In genomic region chr4:120974711-120975427, GRCm38 (mm10) we compare ENCODE assay signal across 10 mouse cellular contexts. TPM values are rescaled to one million over a fixed set of nuclear protein-coding genes. Genes with fewer than 3 reads are reported as not detected.
DNase-seq lines count a peak whose midpoint lies in the region; ATAC-seq lines count a peak whose summit lies in the region.
"Had no signal": no experiment of that assay in that cellular context is flagged by ENCODE, and none has a peak within 500 bp of the region (broad histone marks: within the 10 kb centered on the region; RNA-seq: fewer than 3 reads in every experiment).

No protein-coding gene starts in this region.

- H3K36me3 ChIP-seq in lung, embryonic 15.5 days = peaks cover 15% of the 10 kb centered on the region; the same call in 1 of the 2 replicates
- H3K36me3 ChIP-seq in limb, embryonic 10.5 days = peaks cover 41% of the 10 kb centered on the region
- peaks cover 35% of the 10 kb centered on the region for H3K36me3 ChIP-seq in forebrain, embryonic 12.5 days (replicated peaks)
- peaks cover 57% of the 10 kb centered on the region for H3K36me3 ChIP-seq in neural tube, embryonic 15.5 days

- H3K9me3 ChIP-seq in lung, embryonic 15.5 days = no peaks in the 10 kb centered on the region
- H3K9me3 ChIP-seq in limb, embryonic 10.5 days (replicated peaks) = no peaks in the 10 kb centered on the region
- no peaks in the 10 kb centered on the region for H3K9me3 ChIP-seq in forebrain, embryonic 12.5 days
- no peaks in the 10 kb centered on the region for H3K9me3 ChIP-seq in neural tube, embryonic 15.5 days (replicated peaks)
- H3K9me3 ChIP-seq: limb, embryonic 15.5 days; stomach, embryonic 15.5 days had no signal

- H3K27me3 ChIP-seq in lung, embryonic 15.5 days = no peaks in the 10 kb centered on the region
- H3K27me3 ChIP-seq in limb, embryonic 10.5 days (ENCODE audit: low read depth, poor library complexity, severe bottlenecking) = no peaks in the 10 kb centered on the region
- H3K27me3 ChIP-seq in forebrain, embryonic 12.5 days = no peaks in the 10 kb centered on the region
- H3K27me3 ChIP-seq in neural tube, embryonic 15.5 days (replicated peaks) = no peaks in the 10 kb centered on the region
- H3K27me3 ChIP-seq: limb, embryonic 15.5 days; stomach, embryonic 15.5 days had no signal

- ATAC-seq in lung, embryonic 15.5 days (ENCODE audit: borderline replicate concordance, extremely low read depth, low FRiP score, low TSS enrichment) = no peak
- ATAC-seq in forebrain, embryonic 12.5 days (ENCODE audit: low FRiP score) = no peak
- no peak for ATAC-seq in neural tube, embryonic 15.5 days (ENCODE audit: low FRiP score)

- no peak overlapping the region for H3K4me2 ChIP-seq in lung, embryonic 15.5 days
- no peak overlapping the region for H3K4me2 ChIP-seq in forebrain, embryonic 12.5 days
- H3K4me2 ChIP-seq in neural tube, embryonic 15.5 days = no peak overlapping the region
- H3K4me2 ChIP-seq: limb, embryonic 15.5 days; stomach, embryonic 15.5 days had no signal

- 72% methylated on average over 11 of the region's 11 CpGs for WGBS in lung, embryonic 15.5 days
- WGBS in limb, embryonic 10.5 days = 89% methylated on average over 11 of the region's 11 CpGs
- WGBS in forebrain, embryonic 12.5 days = 90% methylated on average over 11 of the region's 11 CpGs
- 86% methylated on average over 11 of the region's 11 CpGs for WGBS in neural tube, embryonic 15.5 days

- H3K4me1 ChIP-seq in lung, embryonic 15.5 days = no peaks in the 10 kb centered on the region
- no peaks in the 10 kb centered on the region for H3K4me1 ChIP-seq in limb, embryonic 10.5 days
- no peaks in the 10 kb centered on the region for H3K4me1 ChIP-seq in forebrain, embryonic 12.5 days
- no peaks in the 10 kb centered on the region for H3K4me1 ChIP-seq in neural tube, embryonic 15.5 days
- H3K4me1 ChIP-seq: limb, embryonic 15.5 days; stomach, embryonic 15.5 days had no signal

- peak; percentile 36 for DNase-seq in adrenal gland, postnatal 10 days
- DNase-seq in adrenal gland, postnatal 4 days (ENCODE audit: low spot score in 2 of 2) = no peak
- peak; percentile 55 for DNase-seq in right cerebral cortex, postnatal 25 days
- DNase-seq in right cerebral cortex, postnatal 4 days = no peak
- no peak for DNase-seq in limb, embryonic 10.5 days (ENCODE audit: low spot score)

- no peak overlapping the region for H3K9ac ChIP-seq in lung, embryonic 15.5 days
- H3K9ac ChIP-seq in forebrain, embryonic 12.5 days = no peak overlapping the region
- H3K9ac ChIP-seq in neural tube, embryonic 15.5 days (replicated peaks) = no peak overlapping the region
- H3K9ac ChIP-seq: limb, embryonic 15.5 days; stomach, embryonic 15.5 days had no signal

- peak overlapping the region; percentile 4; the same call in 1 of the 2 replicates for H3K27ac ChIP-seq in lung, embryonic 15.5 days
- H3K27ac ChIP-seq in limb, embryonic 10.5 days = no peak overlapping the region
- H3K27ac ChIP-seq in forebrain, embryonic 12.5 days = no peak overlapping the region
- no peak overlapping the region for H3K27ac ChIP-seq in neural tube, embryonic 15.5 days (replicated peaks)
- H3K27ac ChIP-seq: limb, embryonic 15.5 days; stomach, embryonic 15.5 days had no signal

- no peak overlapping the region for H3K4me3 ChIP-seq in lung, embryonic 15.5 days
- H3K4me3 ChIP-seq in limb, embryonic 10.5 days = no peak overlapping the region
- H3K4me3 ChIP-seq in forebrain, embryonic 12.5 days (replicated peaks) = no peak overlapping the region
- no peak overlapping the region for H3K4me3 ChIP-seq in neural tube, embryonic 15.5 days (replicated peaks)
- H3K4me3 ChIP-seq: limb, embryonic 15.5 days; stomach, embryonic 15.5 days had no signal

RNA-seq across cellular contexts. Expression of gene Zfp69, which starts 23.4 kb away (rescaled TPM):
- 1 to 10 TPM; 3.5 to 3.6 TPM for total RNA-seq in adrenal gland, postnatal 10 days (2021)
- total RNA-seq in adrenal gland, postnatal 4 days (2021) = 1 to 10 TPM; 5.8 to 6.7 TPM
- polyA plus RNA-seq in lung, embryonic 15.5 days (2015; fragmentation: Nextera tagmentation; extraction: Ambion mirVana) = 9.0 and 10.0 TPM in 2 replicates
- 11.5 and 11.9 TPM in 2 replicates for polyA plus RNA-seq in limb, embryonic 10.5 days (2016; fragmentation: Nextera tagmentation; extraction: Ambion mirVana)
- 9.5 and 9.6 TPM in 2 replicates for polyA plus RNA-seq in forebrain, embryonic 12.5 days (2016; fragmentation: Nextera tagmentation; extraction: Ambion mirVana)
- 6.5 and 6.8 TPM in 2 replicates for polyA plus RNA-seq in neural tube, embryonic 15.5 days (2015; fragmentation: Nextera tagmentation; extraction: Ambion mirVana)

RNA-seq across cellular contexts. Expression of gene Smap2, which starts 42.2 kb away (rescaled TPM):
- 10 to 100 TPM; 34.1 to 34.4 TPM for total RNA-seq in adrenal gland, postnatal 10 days (2021)
- total RNA-seq in adrenal gland, postnatal 4 days (2021) = 10 to 100 TPM; 39.4 to 41.5 TPM
- polyA plus RNA-seq in lung, embryonic 15.5 days (2015; fragmentation: Nextera tagmentation; extraction: Ambion mirVana) = 14.3 and 14.5 TPM in 2 replicates
- polyA plus RNA-seq in limb, embryonic 10.5 days (2016; fragmentation: Nextera tagmentation; extraction: Ambion mirVana) = 14.2 and 14.3 TPM in 2 replicates
- polyA plus RNA-seq in forebrain, embryonic 12.5 days (2016; fragmentation: Nextera tagmentation; extraction: Ambion mirVana) = 28.2 and 29.1 TPM in 2 replicates
- 41.4 and 43.4 TPM in 2 replicates for polyA plus RNA-seq in neural tube, embryonic 15.5 days (2015; fragmentation: Nextera tagmentation; extraction: Ambion mirVana)

RNA-seq across cellular contexts. Expression of gene Exo5, which starts 50.1 kb away (rescaled TPM):
- total RNA-seq in adrenal gland, postnatal 10 days (2021) = 10 to 100 TPM in 1 of 2 experiments, 1 to 10 TPM in 1; 9.7 to 13.4 TPM
- 10 to 100 TPM; 17.0 TPM for total RNA-seq in adrenal gland, postnatal 4 days (2021)
- 27.6 and 27.9 TPM in 2 replicates for polyA plus RNA-seq in lung, embryonic 15.5 days (2015; fragmentation: Nextera tagmentation; extraction: Ambion mirVana)
- 36.4 and 37.3 TPM in 2 replicates for polyA plus RNA-seq in limb, embryonic 10.5 days (2016; fragmentation: Nextera tagmentation; extraction: Ambion mirVana)
- polyA plus RNA-seq in forebrain, embryonic 12.5 days (2016; fragmentation: Nextera tagmentation; extraction: Ambion mirVana) = 36.3 and 38.3 TPM in 2 replicates
- polyA plus RNA-seq in neural tube, embryonic 15.5 days (2015; fragmentation: Nextera tagmentation; extraction: Ambion mirVana) = 27.3 and 29.8 TPM in 2 replicates

Comparison
In these comparisons a context has a peak if more than half of its experiments do, and no peak if none do; other contexts are left out.
1. DNase-seq: peak in adrenal gland, postnatal 10 days (single experiment) and right cerebral cortex, postnatal 25 days (single experiment); none in adrenal gland, postnatal 4 days (0 of 2), right cerebral cortex, postnatal 4 days (single experiment) and limb, embryonic 10.5 days (single experiment).